Mouse (Mus musculus) 3134 (cell line): ENCODE measurements at regions not wholly inside any gene's neighbourhood (a gene's known extent, or its start where the extent isn't known, plus 50 kb on each side); places are given as distances from the start of the nearest gene placed in this dataset.

Experiments used
- DNase-seq: peaks from one replicate; pipeline ENCODE4 v3.0.0-alpha.2; 2011; ENCODE audit warnings: low spot score; ENCODE audit not compliant: insufficient read length; ENCODE audit errors: extremely low read depth

GRCm38 (mm10) chr8:77842392-77843139, 118.3 kb upstream of the Ednra start:
- DNase-seq, result no peak

- DNase-seq, result no peak
Measured at GRCm38 (mm10) chr8:77843229-77843628, 119.0 kb upstream of the Ednra start.

GRCm38 (mm10) chr8:77850523-77850922, 126.3 kb upstream of the Ednra start:
- no peak for DNase-seq

GRCm38 (mm10) chr8:77870264-77870663, 146.0 kb upstream of the Ednra start:
- DNase-seq, result no peak

- DNase-seq, result no peak
Measured at GRCm38 (mm10) chr8:77872771-77873170, 148.5 kb upstream of the Ednra start.

GRCm38 (mm10) chr8:77919776-77920175, 195.5 kb upstream of the Ednra start:
- DNase-seq, result no peak

- DNase-seq, result no peak
Measured at GRCm38 (mm10) chr8:77921868-77922267, 197.6 kb upstream of the Ednra start.

GRCm38 (mm10) chr8:77947702-77948101, 223.4 kb upstream of the Ednra start:
- no peak for DNase-seq

- no peak for DNase-seq
Measured at GRCm38 (mm10) chr8:77949640-77950039, 225.4 kb upstream of the Ednra start.

- DNase-seq, result no peak
Measured at GRCm38 (mm10) chr8:77958814-77959372, 234.6 kb upstream of the Ednra start.

- DNase-seq, result no peak
Measured at GRCm38 (mm10) chr8:77963102-77963698, 238.9 kb upstream of the Ednra start.

- no peak for DNase-seq
Measured at GRCm38 (mm10) chr8:77970378-77970777, 242.7 kb upstream of the Ttc29 start.

- no peak for DNase-seq
Measured at GRCm38 (mm10) chr8:77973714-77974113, 239.4 kb upstream of the Ttc29 start.

GRCm38 (mm10) chr8:77979106-77979505, 234.0 kb upstream of the Ttc29 start:
- no peak for DNase-seq

GRCm38 (mm10) chr8:77980701-77981100, 232.4 kb upstream of the Ttc29 start:
- DNase-seq, result no peak

- no peak for DNase-seq
Measured at GRCm38 (mm10) chr8:77982031-77982430, 231.1 kb upstream of the Ttc29 start.

GRCm38 (mm10) chr8:77983476-77983875, 229.6 kb upstream of the Ttc29 start:
- no peak for DNase-seq

- DNase-seq, result no peak
Measured at GRCm38 (mm10) chr8:77987237-77987636, 225.9 kb upstream of the Ttc29 start.

GRCm38 (mm10) chr8:77988291-77989056, 224.6 kb upstream of the Ttc29 start:
- DNase-seq, result no peak

GRCm38 (mm10) chr8:77991050-77991449, 222.0 kb upstream of the Ttc29 start:
- DNase-seq, result no peak

- no peak for DNase-seq
Measured at GRCm38 (mm10) chr8:78000303-78000702, 212.8 kb upstream of the Ttc29 start.
